Mouse (Mus musculus) thymus, adult 2 months (tissue): ENCODE results near the gene Pla2g12b.

Experiments used
- CTCF ChIP-seq: fragments of 200-500 bp; IDR thresholded peaks from 2 replicates; pipeline ENCODE4 v1.5.1; 2012; ENCODE audit warnings: mild to moderate bottlenecking, control low read depth, low read length, moderate library complexity, borderline replicate concordance; ENCODE audit not compliant: control insufficient read depth, poor library complexity, insufficient read depth; ENCODE audit errors: extremely low read depth
- POLR2A ChIP-seq: fragments of 200-500 bp; IDR thresholded peaks from 2 replicates; pipeline ENCODE4 v1.6.1; 2012; ENCODE audit warnings: mild to moderate bottlenecking, low read length, control low read depth, moderate library complexity; ENCODE audit not compliant: control insufficient read depth, poor library complexity, insufficient read depth; ENCODE audit errors: extremely low read depth

DNA sequence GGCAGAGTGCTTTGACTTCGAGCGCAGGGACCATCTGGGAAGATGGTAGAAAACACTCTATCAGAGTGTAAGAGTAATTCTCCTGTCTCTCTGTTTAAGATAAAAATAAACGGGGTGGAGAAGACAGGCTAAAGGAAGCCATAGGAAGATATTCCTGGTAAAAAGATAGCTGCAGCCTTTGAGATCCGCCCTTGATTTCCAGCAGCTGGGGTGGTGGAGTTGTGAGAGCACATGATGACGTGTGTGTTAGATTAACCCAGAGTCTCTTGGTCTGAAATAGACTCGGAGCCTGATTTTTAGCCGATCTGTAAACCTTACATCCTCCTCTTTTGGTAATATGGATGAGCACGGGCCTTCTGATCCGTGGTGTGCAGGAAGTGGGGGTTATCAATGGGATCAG is 44.1 kb downstream of the Pla2g12b start:
- TF ChIP-seq CTCF (no peak), POLR2A (no peak)
